In genomic region chr17:57280411-57280810, GRCm38 (mm10) we compare ENCODE assay signal across 17 mouse cellular contexts. TPM values are rescaled to one million over a fixed set of nuclear protein-coding genes. Genes with fewer than 3 reads are reported as not detected.
DNase-seq lines count a peak whose midpoint lies in the region; ATAC-seq and TF ChIP-seq lines count a peak whose summit lies in the region.
"Had no signal": no experiment of that assay in that cellular context is flagged by ENCODE, and none has a peak within 500 bp of the region (broad histone marks: within the 10 kb centered on the region; RNA-seq: fewer than 3 reads in every experiment).

No protein-coding gene starts in this region.

- H3K27ac ChIP-seq in heart, postnatal 0 days (ENCODE audit: low read depth) = no peak overlapping the region
- no peak overlapping the region for H3K27ac ChIP-seq in liver, embryonic 13.5 days
- H3K27ac ChIP-seq in small intestine, adult 2 months (ENCODE audit: insufficient read depth, low read depth, low read length) = 0 out of 2 replicates have a peak overlapping the region, but pooled peaks have one; percentile 21
- H3K27ac ChIP-seq in midbrain, embryonic 15.5 days = no peak overlapping the region
- H3K27ac ChIP-seq: embryonic facial prominence, embryonic 10.5 days; heart, adult 2 months; hindbrain, embryonic 13.5 days had no signal

- no peak for TF ChIP-seq CTCF in heart, postnatal 0 days (IDR thresholded peaks at IDR 0.05; ENCODE audit: low read depth)
- no peak for TF ChIP-seq CTCF in small intestine, adult 2 months (IDR thresholded peaks at IDR 0.05; ENCODE audit: extremely low read depth, insufficient read length, insufficient replicate concordance, low read depth, low read length)

- 66% methylated on average over 3 of the region's 3 CpGs for WGBS in heart, postnatal 0 days
- 33% methylated on average over 3 of the region's 3 CpGs for WGBS in liver, embryonic 13.5 days (ENCODE audit: insufficient replicate concordance)
- WGBS in small intestine, adult 2 months = 61% methylated on average over 3 of the region's 3 CpGs
- WGBS in midbrain, embryonic 15.5 days = 82% methylated on average over 3 of the region's 3 CpGs

- no peaks in the 10 kb centered on the region for H3K36me3 ChIP-seq in heart, postnatal 0 days (replicated peaks; ENCODE audit: control insufficient read depth, insufficient read depth, low read length)
- H3K36me3 ChIP-seq in liver, embryonic 13.5 days = no peaks in the 10 kb centered on the region
- no peaks in the 10 kb centered on the region for H3K36me3 ChIP-seq in small intestine, adult 2 months (ENCODE audit: control insufficient read depth, insufficient read depth, low read length)
- H3K36me3 ChIP-seq in midbrain, embryonic 15.5 days (replicated peaks) = no peaks in the 10 kb centered on the region
- H3K36me3 ChIP-seq: embryonic facial prominence, embryonic 10.5 days; hindbrain, embryonic 13.5 days had no signal

- peak overlapping the region; percentile 20; the same call in 1 of the 2 replicates for H3K4me2 ChIP-seq in heart, postnatal 0 days (ENCODE audit: low read depth, low read length)
- H3K4me2 ChIP-seq in liver, embryonic 13.5 days = peak overlapping the region; percentile 61
- no peak overlapping the region for H3K4me2 ChIP-seq in midbrain, embryonic 15.5 days
- H3K4me2 ChIP-seq: hindbrain, embryonic 13.5 days; lung, embryonic 14.5 days had no signal

- 0 out of 2 replicates have a peak, but pooled peaks cover 3% of the 10 kb centered on the region for H3K27me3 ChIP-seq in heart, postnatal 0 days (ENCODE audit: control insufficient read depth, insufficient read depth, low read length)
- peaks cover 14% of the 10 kb centered on the region for H3K27me3 ChIP-seq in liver, embryonic 13.5 days
- H3K27me3 ChIP-seq in small intestine, adult 2 months (ENCODE audit: control insufficient read depth, insufficient read depth, low read length) = no peaks in the 10 kb centered on the region
- H3K27me3 ChIP-seq in midbrain, embryonic 15.5 days (replicated peaks) = peaks cover 9% of the 10 kb centered on the region

- no peak for TF ChIP-seq POLR2A in small intestine, adult 2 months (IDR thresholded peaks at IDR 0.05; ENCODE audit: low read depth, low read length)

- H3K4me1 ChIP-seq in heart, postnatal 0 days (ENCODE audit: control insufficient read depth, insufficient read depth) = peaks cover 7% of the 10 kb centered on the region; the same call in 1 of the 2 replicates
- H3K4me1 ChIP-seq in liver, embryonic 13.5 days (replicated peaks) = peaks cover 30% of the 10 kb centered on the region
- peaks cover 5% of the 10 kb centered on the region; the same call in 1 of the 2 replicates for H3K4me1 ChIP-seq in small intestine, adult 2 months (ENCODE audit: control insufficient read depth, insufficient read depth, insufficient read length, low read length)
- peaks cover 16% of the 10 kb centered on the region for H3K4me1 ChIP-seq in midbrain, embryonic 15.5 days

- H3K9me3 ChIP-seq in heart, postnatal 0 days (replicated peaks; ENCODE audit: control insufficient read depth, low read length) = no peaks in the 10 kb centered on the region
- H3K9me3 ChIP-seq in liver, embryonic 13.5 days (replicated peaks) = no peaks in the 10 kb centered on the region
- no peaks in the 10 kb centered on the region for H3K9me3 ChIP-seq in midbrain, embryonic 15.5 days
- H3K9me3 ChIP-seq: embryonic facial prominence, embryonic 10.5 days; hindbrain, embryonic 13.5 days had no signal

- no peak overlapping the region for H3K9ac ChIP-seq in heart, postnatal 0 days (replicated peaks; ENCODE audit: low read depth, low read length)
- no peak overlapping the region for H3K9ac ChIP-seq in liver, embryonic 13.5 days
- no peak overlapping the region for H3K9ac ChIP-seq in midbrain, embryonic 15.5 days
- H3K9ac ChIP-seq: hindbrain, embryonic 13.5 days; lung, embryonic 14.5 days had no signal

- no peak for TF ChIP-seq EP300 in heart, postnatal 0 days (IDR thresholded peaks at IDR 0.05; ENCODE audit: low read depth)

- ATAC-seq in heart, postnatal 0 days (ENCODE audit: insufficient read depth, low read depth) = no peak
- no peak for ATAC-seq in liver, embryonic 13.5 days (ENCODE audit: low read depth)
- ATAC-seq in midbrain, embryonic 15.5 days (replicated peaks) = no peak
- ATAC-seq: midbrain, embryonic 16.5 days had no signal

- H3K4me3 ChIP-seq in heart, postnatal 0 days (ENCODE audit: low read depth, low read length) = peak overlapping the region; percentile 24; the same call in 1 of the 2 replicates
- H3K4me3 ChIP-seq in liver, embryonic 13.5 days (replicated peaks) = peak overlapping the region; percentile 51
- H3K4me3 ChIP-seq in small intestine, adult 2 months (ENCODE audit: low read depth, low read length) = peak overlapping the region; percentile 62
- H3K4me3 ChIP-seq in midbrain, embryonic 15.5 days = no peak overlapping the region
- H3K4me3 ChIP-seq: embryonic facial prominence, embryonic 10.5 days; heart, adult 2 months; hindbrain, embryonic 13.5 days had no signal

- DNase-seq in heart, postnatal 0 days (ENCODE audit: low spot score) = no peak
- DNase-seq in heart, adult 9 months (ENCODE audit: low spot score in 2 of 2) = no peak
- peak; percentile 21 for DNase-seq in thymus, postnatal 14 days
- DNase-seq in thymus, postnatal 36 days = no peak
- DNase-seq in liver, embryonic 13.5 days = no peak
- DNase-seq in right cerebral cortex, adult 2 months (ENCODE audit: low spot score in 2 of 2) = no peak
- DNase-seq: cerebellum, adult 9-11 months; kidney, adult 11 months; kidney, postnatal 4 days; lung, embryonic 14.5 days; retina, postnatal 1 day had no signal

RNA-seq across cellular contexts. Expression of gene Vav1, which starts 1.5 kb away (rescaled TPM):
- total RNA-seq in heart, postnatal 0 days (2014; rRNA removed; ENCODE audit: low replicate concordance) = 2.6 and 2.7 TPM in 2 replicates
- 1.0 TPM in 2 replicates for polyA plus RNA-seq in heart, postnatal 0 days (2015; fragmentation: Nextera tagmentation; extraction: Ambion mirVana)
- polyA plus RNA-seq in liver, embryonic 13.5 days (2015; fragmentation: Nextera tagmentation; extraction: Ambion mirVana) = 11.6 and 12.5 TPM in 2 replicates
- 3.5 and 6.1 TPM in 2 replicates for polyA plus RNA-seq in small intestine, adult 2 months (2012; rRNA removed)
- polyA plus RNA-seq in midbrain, embryonic 15.5 days (2015; fragmentation: Nextera tagmentation; extraction: Ambion mirVana) = 1.5 and 1.6 TPM in 2 replicates

RNA-seq across cellular contexts. Expression of gene Trip10, which starts 31.2 kb away (rescaled TPM):
- 26.6 and 28.7 TPM in 2 replicates for total RNA-seq in heart, postnatal 0 days (2014; rRNA removed; ENCODE audit: low replicate concordance)
- 32.3 and 32.4 TPM in 2 replicates for polyA plus RNA-seq in heart, postnatal 0 days (2015; fragmentation: Nextera tagmentation; extraction: Ambion mirVana)
- polyA plus RNA-seq in liver, embryonic 13.5 days (2015; fragmentation: Nextera tagmentation; extraction: Ambion mirVana) = 10.4 and 11.9 TPM in 2 replicates
- 11.0 and 30.3 TPM in 2 replicates for polyA plus RNA-seq in small intestine, adult 2 months (2012; rRNA removed)
- 9.6 and 10.5 TPM in 2 replicates for polyA plus RNA-seq in midbrain, embryonic 15.5 days (2015; fragmentation: Nextera tagmentation; extraction: Ambion mirVana)

RNA-seq across cellular contexts. Expression of gene Gpr108, which starts 32.2 kb away (rescaled TPM):
- 30.1 and 41.2 TPM in 2 replicates for total RNA-seq in heart, postnatal 0 days (2014; rRNA removed; ENCODE audit: low replicate concordance)
- polyA plus RNA-seq in heart, postnatal 0 days (2015; fragmentation: Nextera tagmentation; extraction: Ambion mirVana) = 23.3 and 24.5 TPM in 2 replicates
- 13.7 and 15.2 TPM in 2 replicates for polyA plus RNA-seq in liver, embryonic 13.5 days (2015; fragmentation: Nextera tagmentation; extraction: Ambion mirVana)
- polyA plus RNA-seq in small intestine, adult 2 months (2012; rRNA removed) = 25.6 and 46.5 TPM in 2 replicates
- polyA plus RNA-seq in midbrain, embryonic 15.5 days (2015; fragmentation: Nextera tagmentation; extraction: Ambion mirVana) = 22.7 and 23.1 TPM in 2 replicates

RNA-seq across cellular contexts. Expression of gene C3, which starts 52.5 kb away (rescaled TPM):
- total RNA-seq in heart, postnatal 0 days (2014; rRNA removed; ENCODE audit: low replicate concordance) = 32.5 and 41.7 TPM in 2 replicates
- 23.4 and 25.6 TPM in 2 replicates for polyA plus RNA-seq in heart, postnatal 0 days (2015; fragmentation: Nextera tagmentation; extraction: Ambion mirVana)
- 98.2 and 119 TPM in 2 replicates for polyA plus RNA-seq in liver, embryonic 13.5 days (2015; fragmentation: Nextera tagmentation; extraction: Ambion mirVana)
- polyA plus RNA-seq in small intestine, adult 2 months (2012; rRNA removed) = 17.9 and 40.9 TPM in 2 replicates
- 2.2 TPM in 2 replicates for polyA plus RNA-seq in midbrain, embryonic 15.5 days (2015; fragmentation: Nextera tagmentation; extraction: Ambion mirVana)
